ENCODE assay signal across 7 mouse cellular contexts in genomic region chr2:21280794-21281420, GRCm38 (mm10).
A peak's percentile ranks its signal among the peaks of the same experiment; 100 is the strongest.
DNase-seq lines count a peak whose midpoint lies in the region; ATAC-seq lines count a peak whose summit lies in the region.

No protein-coding gene starts in this region.

- H3K27ac ChIP-seq in midbrain, embryonic 13.5 days: no peak overlapping the region

- no peaks in the 10 kb centered on the region for H3K36me3 ChIP-seq in midbrain, embryonic 13.5 days

- H3K4me2 ChIP-seq in midbrain, embryonic 13.5 days (replicated peaks): no peak overlapping the region

- H3K4me1 ChIP-seq in midbrain, embryonic 13.5 days (replicated peaks): peaks cover 11% of the 10 kb centered on the region; the same call in 1 of the 2 replicates

- H3K4me3 ChIP-seq in midbrain, embryonic 13.5 days (replicated peaks): no peak overlapping the region

- no peaks in the 10 kb centered on the region for H3K27me3 ChIP-seq in midbrain, embryonic 13.5 days

- no peak overlapping the region for H3K9ac ChIP-seq in midbrain, embryonic 13.5 days (replicated peaks)

- DNase-seq in adrenal gland, adult 2 months: peak; percentile 61
- DNase-seq in embryo, embryonic 10 days (ENCODE audit: low spot score): peak; percentile 84
- peak; percentile 21 for DNase-seq in gastrocnemius, postnatal 25 days
- DNase-seq in kidney, adult 11 months: peak; percentile 21
- DNase-seq in left cerebral cortex, postnatal 4 days: peak; percentile 90
- peak; percentile 7 to 60 for DNase-seq in spleen, adult 18-20 months

- intact Hi-C loops in left cerebral cortex, postnatal 4 days (cut with DNase I): loop anchor here (5.0 kb wide), 1 partner anchor 626 kb away; no protein-coding TSS in a partner anchor

- H3K9me3 ChIP-seq in midbrain, embryonic 13.5 days: 0 out of 2 replicates have a peak, but pooled peaks cover 3% of the 10 kb centered on the region

- 37% methylated on average over 9 of the region's 9 CpGs for WGBS in midbrain, embryonic 13.5 days

- peak; percentile 91 for ATAC-seq in midbrain, embryonic 13.5 days

Comparison
In these comparisons a context has a peak if more than half of its experiments do, and no peak if none do; other contexts are left out.
1. DNase-seq: peak in every context shown above with its lines; median percentile 90 in left cerebral cortex, postnatal 4 days; 84 in embryo, embryonic 10 days; 61 in adrenal gland, adult 2 months; 34 in spleen, adult 18-20 months; 21 in gastrocnemius, postnatal 25 days; 21 in kidney, adult 11 months.